Mouse (Mus musculus) cortical plate, adult 2 months (tissue): ENCODE measurements around the gene Agbl3.

ENCODE experiments used
- CTCF ChIP-seq: fragments of 200-500 bp; IDR thresholded peaks from 2 replicates; pipeline ENCODE4 v1.5.1; 2011; ENCODE audit warnings: mild to moderate bottlenecking, control low read depth, low read length; ENCODE audit not compliant: insufficient read depth; ENCODE audit errors: extremely low read depth
- POLR2A ChIP-seq: fragments of 200-500 bp; IDR thresholded peaks from 2 replicates; pipeline ENCODE4 v1.6.1; 2011; ENCODE audit warnings: mild to moderate bottlenecking, low read length, control low read depth; ENCODE audit not compliant: insufficient read depth; ENCODE audit errors: extremely low read depth

- no peak for TF ChIP-seq CTCF
- no peak for TF ChIP-seq POLR2A
These were observed 116.0 kb downstream of the Agbl3 start for GRCm38 (mm10) chr6:34896168-34896780.
